Mouse (Mus musculus): ENCODE measurements at regions not wholly inside any gene's neighbourhood (a gene's known extent, or its start where the extent isn't known, plus 50 kb on each side); places are given as distances from the start of the nearest gene placed in this dataset.
"Not testable (repeated sequence)": the region's sequence is repeated elsewhere in the genome, so short reads cannot be mapped to it uniquely, and the experiment has no call there.

DNA sequence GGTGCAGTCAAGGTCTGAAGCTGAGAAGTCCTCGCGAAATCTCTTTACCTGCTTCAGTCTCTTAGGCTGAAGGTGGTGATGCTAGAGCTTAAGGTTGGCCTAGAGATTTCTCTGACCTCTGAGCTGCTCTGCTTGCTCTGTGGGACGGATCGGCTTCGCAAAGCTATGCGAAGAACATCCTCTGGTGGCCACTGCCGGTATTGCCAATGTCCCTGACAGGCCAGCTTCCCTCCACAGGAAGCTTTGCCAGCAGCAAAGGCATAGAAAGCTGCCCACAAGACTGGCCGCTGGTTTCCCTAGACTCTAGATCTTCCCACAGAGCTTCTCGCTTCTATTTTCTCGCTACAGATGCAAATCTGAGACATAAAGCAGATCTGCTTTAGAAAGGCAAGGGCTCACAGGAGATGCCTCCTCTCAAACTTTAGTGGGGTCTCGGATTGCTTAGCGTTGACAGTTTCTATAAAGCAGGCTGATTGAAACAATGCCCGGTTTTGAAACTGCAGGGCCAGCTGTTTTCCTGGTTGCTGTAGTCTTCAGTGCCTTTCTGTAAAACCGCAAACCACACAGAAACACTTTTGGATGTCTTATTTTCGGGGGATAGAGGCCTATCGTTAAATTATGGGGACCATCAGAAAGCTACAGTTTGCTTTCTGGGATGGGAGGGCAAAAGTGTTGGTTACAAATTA is 153.7 kb downstream of the Car8 start:
- peak; percentile 85 for DNase-seq (ENCODE audit: extremely low spot score, low spot score)

DNA sequence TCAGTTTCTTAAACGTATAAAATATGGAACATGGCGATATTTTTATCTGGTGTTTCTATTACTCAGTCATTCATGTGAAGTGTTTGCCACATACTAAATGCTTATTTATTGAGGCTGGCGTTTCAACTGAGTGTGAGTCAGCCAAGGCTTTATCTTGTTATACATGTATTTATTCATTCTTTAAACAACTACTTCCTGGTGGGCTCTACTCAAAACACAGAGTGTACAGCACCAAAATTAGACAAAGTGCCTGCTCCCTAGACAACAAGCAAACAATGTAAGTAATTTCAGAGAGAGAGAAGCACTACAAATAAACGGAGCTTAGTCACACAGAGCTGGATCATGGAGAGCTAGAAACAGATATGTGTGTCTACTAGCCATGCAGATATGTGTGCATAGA is 159.5 kb downstream of the Car8 start:
- no peak for DNase-seq (ENCODE audit: extremely low spot score, low spot score)

GRCm38 (mm10) chr4:8072989-8073573 is 165.8 kb downstream of the Car8 start:
- peak; percentile 19 for DNase-seq (ENCODE audit: extremely low spot score, low spot score)

GRCm38 (mm10) chr4:8070693-8071092 is 168.1 kb downstream of the Car8 start:
- not testable (repeated sequence) for DNase-seq (ENCODE audit: extremely low spot score, low spot score)

GRCm38 (mm10) chr4:8068086-8068485 is 170.8 kb downstream of the Car8 start:
- no peak for DNase-seq (ENCODE audit: extremely low spot score, low spot score)

- DNase-seq (ENCODE audit: extremely low spot score, low spot score): no peak
Observed at GRCm38 (mm10) chr4:8041776-8042175, 197.1 kb downstream of the Car8 start.

- DNase-seq (ENCODE audit: extremely low spot score, low spot score): no peak
Observed at GRCm38 (mm10) chr4:8037863-8038262, 201.0 kb downstream of the Car8 start.

DNA sequence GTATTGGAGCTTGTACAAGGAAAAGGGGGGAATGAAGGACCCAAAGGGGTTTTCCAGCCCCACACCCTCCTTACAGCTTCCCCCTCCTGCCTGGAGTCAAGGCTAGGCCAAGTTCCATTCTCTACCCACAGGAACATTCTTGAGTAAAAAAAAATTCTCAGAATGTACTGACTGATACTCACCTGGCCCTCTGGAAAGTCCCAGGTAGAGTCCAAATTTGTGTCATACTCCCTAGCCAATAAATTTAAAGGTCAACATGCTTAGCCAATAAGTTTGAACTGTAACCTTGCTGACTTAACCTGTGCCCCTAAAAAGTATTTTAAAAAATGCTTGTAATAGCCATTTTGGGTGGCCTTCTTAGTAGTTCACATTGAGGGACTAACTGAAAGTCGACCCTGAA is 205.4 kb downstream of the Car8 start:
- not testable (repeated sequence) for DNase-seq (ENCODE audit: extremely low spot score, low spot score)

GRCm38 (mm10) chr4:8005155-8005554 is 233.7 kb downstream of the Car8 start:
- peak; percentile 26 for DNase-seq (ENCODE audit: extremely low spot score, low spot score)

GRCm38 (mm10) chr4:7997575-7997953 is 241.3 kb downstream of the Car8 start:
- no peak for DNase-seq (ENCODE audit: extremely low spot score, low spot score)

DNA sequence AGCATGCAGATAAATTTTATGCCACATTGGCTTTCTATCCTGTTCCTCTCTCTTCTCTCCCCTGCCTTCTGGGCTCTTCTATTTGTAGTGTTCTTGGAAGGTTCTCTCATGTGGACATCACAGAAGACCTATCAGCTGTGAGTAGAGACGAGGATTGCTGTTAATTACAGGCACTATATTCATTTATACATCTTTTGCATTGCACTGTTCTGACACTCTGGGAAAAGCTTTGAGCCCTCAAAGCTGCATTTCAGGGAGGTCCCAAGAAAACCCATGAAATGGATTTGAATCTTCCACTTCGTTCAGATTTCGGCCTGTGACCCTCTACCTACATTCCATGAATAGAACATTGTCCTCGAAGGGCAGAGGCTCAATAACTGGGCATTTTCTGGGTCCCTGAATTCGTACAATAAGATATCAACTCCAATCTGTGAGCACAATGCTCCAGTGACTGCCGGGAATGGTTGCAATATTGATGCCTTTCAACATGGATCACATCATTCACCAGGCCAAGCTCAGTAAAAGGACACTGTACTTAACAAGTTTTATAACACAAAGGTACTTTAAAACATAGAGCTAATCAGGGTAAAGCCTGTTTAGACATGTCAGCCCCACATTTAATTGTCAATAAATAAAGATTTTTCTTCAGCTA is 241.8 kb downstream of the Car8 start:
- peak; percentile 15 for DNase-seq (ENCODE audit: extremely low spot score, low spot score)

DNA sequence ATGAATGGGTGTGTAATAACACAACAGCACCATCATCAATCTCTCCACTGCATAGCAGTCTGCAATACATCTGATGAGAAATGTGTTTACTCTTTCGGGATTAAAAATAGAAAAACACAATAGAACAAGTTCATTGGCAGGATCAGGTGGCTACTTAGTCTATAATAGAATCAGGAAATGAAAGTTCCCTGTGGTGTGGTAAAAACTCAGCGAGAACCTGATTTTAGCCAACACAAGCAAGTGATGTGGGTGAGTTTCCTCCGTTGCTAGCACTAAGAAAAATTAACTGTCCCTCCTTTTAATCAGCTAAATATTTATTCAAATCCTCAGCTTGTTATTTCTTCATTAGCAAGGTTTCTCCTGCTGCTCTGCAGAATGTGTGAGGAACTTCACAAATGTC is 245.9 kb downstream of the Car8 start:
- no peak for DNase-seq (ENCODE audit: extremely low spot score, low spot score)

DNA sequence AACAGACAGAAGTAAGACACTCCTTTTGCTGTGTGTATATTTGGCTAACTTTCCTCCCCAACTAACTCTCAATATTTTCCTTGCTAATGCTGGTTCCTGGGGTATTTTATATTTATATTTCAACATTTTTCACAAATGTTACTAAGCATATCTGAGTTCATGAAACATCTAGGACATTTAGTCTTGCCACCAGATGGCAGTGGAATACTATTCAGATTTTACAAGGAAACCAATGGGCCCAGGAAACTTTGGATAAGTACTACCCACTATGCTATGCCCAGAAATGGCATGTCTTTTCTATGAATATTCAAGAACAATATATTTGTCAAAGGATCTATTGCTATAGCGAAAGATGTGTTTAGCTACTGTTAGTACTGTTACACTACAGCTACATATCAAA is 251.1 kb downstream of the Car8 start:
- no peak for DNase-seq (ENCODE audit: extremely low spot score, low spot score)

DNA sequence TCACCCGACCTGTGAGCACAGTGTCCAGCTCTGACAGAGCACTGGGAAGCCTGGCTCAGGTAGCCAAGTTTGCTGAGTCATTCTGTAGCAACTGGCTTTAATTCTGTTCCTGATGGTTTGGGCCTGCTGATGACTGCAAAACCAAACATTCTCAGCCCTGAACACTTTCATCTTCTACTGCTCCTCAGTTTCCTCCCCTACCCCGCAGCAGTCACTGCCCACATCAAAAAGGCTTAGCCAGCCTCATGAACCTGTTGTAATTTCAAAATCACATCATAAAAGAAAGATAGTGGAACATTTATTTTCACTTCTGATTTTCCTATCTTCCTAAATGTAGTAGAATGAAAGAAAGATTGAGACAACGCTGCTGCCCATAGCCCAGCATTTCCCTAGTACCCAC is 251.5 kb downstream of the Car8 start:
- no peak for DNase-seq (ENCODE audit: extremely low spot score, low spot score)

DNA sequence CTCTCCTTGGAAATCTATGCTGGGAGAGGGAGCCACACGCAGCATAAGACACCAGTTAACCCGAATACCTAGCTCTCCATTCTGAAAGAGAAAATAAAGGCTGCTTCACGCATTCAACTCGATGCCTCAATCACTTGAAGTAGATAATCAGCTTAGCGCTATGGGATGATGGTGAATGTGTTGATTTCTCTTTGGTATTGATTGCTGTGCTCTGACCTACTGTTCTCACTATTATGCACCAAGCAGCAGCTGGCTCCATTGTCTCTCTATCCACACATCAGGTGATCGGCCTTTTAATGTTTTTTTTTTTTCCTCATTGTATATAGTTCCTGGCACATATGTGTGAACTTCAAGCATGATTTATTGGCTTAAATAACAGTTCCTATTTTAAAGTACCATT is 254.0 kb downstream of the Car8 start:
- DNase-seq (ENCODE audit: extremely low spot score, low spot score): no peak

DNA sequence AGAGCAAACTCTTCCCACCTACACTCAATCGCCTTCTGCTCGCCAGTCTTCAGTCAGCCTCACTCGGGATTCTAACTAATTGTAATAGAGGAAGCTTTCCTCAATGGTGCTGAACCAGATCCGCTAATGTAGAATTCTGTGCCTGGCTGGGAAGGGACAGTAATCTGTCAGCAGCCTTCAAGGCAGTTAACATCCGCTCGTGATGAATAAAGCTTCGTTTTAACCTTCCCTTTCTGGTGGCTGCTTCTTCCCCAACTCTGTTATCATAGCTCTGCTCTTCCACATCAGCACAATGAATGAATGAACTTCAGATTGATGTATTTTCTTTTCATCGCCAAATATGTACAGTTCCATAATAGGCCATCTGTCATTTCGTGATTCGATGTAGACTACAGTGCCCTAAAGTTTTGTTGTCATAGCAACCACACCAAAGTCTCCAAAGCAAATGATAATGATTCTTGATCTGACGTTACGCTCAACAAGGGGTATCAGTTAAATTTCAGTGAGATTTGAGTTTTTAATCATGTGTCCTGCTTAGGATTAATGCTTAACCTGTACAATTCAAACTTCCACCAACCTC is 259.0 kb downstream of the Car8 start:
- no peak for DNase-seq (ENCODE audit: extremely low spot score, low spot score)

DNA sequence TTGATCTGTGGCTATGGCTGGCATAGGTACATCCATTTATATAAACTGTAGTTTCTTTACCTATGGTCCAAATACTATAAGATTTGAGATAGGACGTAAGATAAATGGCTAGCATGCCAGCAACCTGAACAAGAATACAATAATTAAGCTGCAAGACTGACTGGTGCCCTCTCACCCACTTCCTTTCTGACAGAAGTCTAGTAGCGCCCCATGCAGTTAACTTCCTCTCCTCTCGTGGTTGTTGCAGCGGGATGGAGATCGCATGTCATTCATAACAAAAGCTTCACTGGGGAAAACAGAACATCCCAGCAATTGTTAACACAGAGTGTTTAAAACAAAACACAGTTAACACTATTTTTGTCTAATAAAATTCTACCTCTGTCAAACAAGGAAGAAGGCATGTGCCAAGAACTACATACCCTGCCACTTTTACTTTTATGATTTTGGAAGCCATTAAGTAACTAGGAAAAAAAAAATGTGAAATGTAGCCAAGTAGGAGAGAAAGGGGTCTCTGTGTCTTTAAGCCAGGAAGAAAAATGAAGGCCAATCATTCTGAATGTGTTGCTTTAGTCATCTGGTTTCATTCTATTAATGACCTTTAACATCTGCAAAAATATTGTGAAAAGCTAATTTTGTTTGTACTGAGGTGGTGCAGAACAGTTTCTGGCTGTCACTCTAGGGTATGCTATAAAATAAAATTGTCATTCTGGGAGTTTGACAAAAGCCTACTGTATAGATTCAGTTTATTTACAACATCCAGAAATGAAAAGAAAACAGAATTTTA is 261.0 kb downstream of the Car8 start:
- no peak for DNase-seq (ENCODE audit: extremely low spot score, low spot score)

DNA sequence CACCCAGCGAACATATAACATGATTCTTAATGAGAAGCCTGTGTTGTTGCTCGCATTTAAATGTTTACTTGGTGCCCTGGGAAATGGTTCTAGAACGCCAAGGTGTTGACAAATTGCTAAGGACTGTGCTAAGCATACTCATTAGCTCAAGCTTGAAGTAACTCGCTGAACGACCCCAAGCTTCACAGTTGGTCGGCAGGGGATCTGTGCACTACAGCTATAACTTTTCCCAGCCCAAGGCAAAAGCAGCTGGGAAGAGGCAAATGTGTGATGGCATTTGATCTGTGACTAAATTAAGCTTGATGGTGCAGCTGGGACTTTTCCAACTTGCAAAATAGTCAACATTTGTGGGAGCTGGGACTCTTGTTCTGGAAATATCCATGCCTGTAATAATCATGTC is 268.6 kb downstream of the Car8 start:
- DNase-seq (ENCODE audit: extremely low spot score, low spot score): no peak

DNA sequence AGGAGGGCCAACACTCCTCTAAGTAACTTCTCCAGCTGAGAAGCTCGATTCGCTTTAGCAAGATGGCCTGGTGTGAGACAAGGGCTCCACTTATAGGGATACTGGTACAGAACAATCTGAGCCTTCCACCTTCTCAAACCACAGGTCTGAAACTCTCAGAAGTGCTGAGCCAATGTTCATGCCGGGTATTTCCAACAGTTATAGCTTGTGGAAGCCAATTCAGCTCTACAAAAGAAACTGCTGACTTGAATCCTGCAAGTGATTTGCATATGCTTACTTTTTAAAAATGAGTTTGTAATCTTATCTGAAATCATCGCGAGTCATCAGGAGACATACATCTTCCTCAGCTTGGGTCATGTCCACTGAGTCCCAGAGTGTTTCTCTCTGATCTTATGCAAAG is 273.2 kb downstream of the Car8 start:
- no peak for DNase-seq (ENCODE audit: extremely low spot score, low spot score)

DNA sequence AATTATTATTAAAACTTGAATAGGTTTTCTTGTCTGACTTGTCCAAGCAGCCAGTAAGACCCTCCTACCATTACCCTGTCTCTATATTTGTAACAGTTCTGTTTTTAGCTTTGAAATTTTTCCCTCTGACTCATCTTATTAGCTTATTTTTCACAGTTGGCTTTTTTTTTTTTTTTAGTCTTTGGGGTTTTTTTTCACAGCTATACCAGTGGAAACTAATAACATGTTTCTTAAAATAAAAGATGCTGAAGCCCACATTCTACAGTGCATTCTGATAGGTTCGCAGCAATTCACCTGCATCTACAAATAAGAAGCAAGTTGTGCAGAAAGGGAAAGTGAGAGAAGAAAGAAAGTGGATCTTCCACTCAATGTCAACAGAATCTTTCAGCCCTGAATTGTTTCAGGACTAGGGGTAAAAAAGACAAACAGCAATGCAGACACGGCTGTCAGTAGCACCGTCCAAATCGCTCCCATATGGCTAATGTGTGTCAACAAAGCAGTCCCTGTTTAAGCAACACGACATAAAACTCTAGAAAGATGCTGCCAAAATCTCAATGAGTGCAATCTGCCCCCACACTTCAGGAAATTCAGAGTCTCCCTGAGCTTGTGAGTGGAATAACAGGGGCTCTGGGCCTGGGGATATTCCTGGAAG is 277.2 kb downstream of the Car8 start:
- no peak for DNase-seq (ENCODE audit: extremely low spot score, low spot score)

DNA sequence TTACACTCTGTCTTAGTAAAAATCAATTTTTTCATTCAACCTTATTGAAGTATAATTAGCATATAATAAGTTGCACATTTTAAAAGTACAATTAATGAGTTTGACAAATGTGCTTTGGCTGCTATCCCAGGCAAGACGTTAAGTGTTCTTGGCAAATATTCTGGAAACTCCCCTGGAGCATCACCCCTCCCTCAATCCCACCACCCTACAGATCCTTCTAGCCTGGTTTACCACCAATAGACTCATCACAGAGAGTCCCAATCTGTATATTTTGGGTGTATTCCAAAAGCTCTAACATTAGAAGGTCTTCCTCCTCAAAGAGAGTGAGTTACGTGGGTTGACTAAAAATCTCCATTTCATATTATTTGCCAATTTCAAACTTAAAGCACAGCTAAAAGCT is 278.5 kb downstream of the Car8 start:
- DNase-seq (ENCODE audit: extremely low spot score, low spot score): no peak
